Mouse (Mus musculus): ENCODE data around the gene Gm12355. TPM values are rescaled to one million over a fixed set of nuclear protein-coding genes. Genes with fewer than 3 reads are reported as not detected.

Gm12355 gene
- total RNA-seq, 2 experiments from 2014 or later, result 11.6 to 14.0 TPM

DNA sequence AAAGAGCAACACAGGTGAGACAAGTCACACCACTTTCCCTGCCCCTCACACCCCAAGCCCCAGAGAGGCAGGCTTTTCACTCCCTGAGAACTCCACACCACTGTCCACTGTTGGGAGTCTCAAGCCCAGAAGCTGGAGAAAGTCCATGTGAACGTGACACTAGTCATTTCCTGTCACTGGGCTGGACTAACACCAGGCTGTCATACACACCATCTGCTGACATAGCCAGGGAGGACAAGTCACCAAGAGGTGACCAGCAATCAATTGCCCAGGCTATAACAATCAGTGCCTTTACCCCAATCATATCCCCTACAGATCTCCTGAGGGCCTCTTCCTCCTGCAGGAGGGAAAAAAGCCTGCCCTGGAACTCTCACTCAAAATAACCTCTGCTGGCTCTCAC is 41.3 kb downstream of the Gm12355 start:
- intact Hi-C loops (cut with DNase I), result no loop called here

DNA sequence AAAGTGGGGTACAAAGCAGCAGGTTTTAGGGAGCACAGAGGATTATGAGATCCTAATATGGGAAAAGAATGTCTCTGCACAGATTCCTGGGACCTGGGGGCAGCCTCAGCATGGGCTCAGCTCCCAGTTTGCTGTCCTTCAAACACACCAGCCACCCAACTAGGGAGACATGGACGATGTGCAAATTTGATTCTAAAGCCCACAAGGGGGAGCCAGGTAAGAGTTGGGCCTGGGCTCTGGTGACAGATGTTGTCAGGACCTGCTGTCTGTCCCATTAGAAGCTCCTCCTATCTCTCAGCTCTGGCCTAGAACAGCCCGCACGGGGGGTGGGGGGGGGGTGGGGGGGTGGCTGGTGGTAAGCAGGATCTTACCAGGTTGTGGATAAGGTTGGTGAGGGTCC is 41.9 kb downstream of the Gm12355 start:
- DNase-seq (ENCODE audit: low spot score in 2 of 2), result no peak
- intact Hi-C loops (cut with DNase I), result no loop called here

More for the DNA sequence above, 41.3 kb downstream of the Gm12355 start:
- no peak for DNase-seq (ENCODE audit: low spot score in 2 of 2)

DNA sequence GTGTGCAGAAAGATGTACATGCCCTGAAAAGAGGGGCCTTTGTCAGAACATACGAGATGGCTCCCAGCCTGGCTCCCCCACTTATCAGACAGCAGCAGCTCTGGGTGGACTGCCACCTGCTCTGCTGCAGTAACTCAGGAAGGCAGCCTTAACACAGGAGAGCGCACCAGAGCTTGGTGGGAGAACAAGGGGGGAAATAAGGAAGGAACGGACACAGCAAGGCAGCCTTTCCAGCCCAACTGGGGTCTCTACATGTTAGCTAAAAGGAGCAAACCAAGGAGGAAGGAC is 42.3 kb downstream of the Gm12355 start:
- intact Hi-C loops (cut with DNase I), result no loop called here
- no peak for DNase-seq (ENCODE audit: low spot score in 2 of 2)

DNA sequence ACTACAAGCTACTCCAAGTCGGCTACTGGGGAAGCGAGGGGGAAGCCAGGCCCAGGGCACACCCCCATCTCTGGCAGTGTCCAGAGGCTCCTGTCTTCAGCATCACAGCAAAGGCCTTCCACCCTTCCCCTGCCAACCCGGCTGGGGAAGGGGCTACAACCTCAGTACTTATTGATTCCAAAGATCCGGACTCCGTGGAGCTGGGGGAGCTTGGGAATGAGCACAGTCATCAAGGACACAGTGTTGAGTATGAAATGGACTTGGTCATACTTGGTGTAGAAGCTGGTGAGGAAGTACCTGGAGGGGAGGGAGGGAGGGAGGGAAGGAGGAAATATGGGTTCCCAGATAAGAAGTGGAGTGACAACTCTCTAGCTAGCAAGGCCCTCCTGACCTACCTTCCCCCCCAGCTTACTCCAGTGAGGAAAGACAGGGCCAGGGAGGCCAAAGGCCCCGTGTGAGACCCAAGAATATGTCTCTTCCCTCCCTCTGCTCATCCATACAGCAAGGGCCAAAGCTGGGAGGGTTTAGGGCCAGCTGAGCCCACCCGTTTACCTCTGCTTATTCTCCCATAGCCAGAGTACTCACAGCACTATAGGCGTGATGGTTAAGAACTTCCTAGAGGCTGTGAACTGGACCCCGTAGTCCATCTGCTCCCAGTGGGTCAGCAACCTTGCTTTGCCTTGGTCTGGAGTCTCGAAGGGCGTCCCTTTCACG is 42.8 kb downstream of the Gm12355 start:
- DNase-seq (ENCODE audit: low spot score in 2 of 2), result no peak
- intact Hi-C loops (cut with DNase I), result no loop called here

DNA sequence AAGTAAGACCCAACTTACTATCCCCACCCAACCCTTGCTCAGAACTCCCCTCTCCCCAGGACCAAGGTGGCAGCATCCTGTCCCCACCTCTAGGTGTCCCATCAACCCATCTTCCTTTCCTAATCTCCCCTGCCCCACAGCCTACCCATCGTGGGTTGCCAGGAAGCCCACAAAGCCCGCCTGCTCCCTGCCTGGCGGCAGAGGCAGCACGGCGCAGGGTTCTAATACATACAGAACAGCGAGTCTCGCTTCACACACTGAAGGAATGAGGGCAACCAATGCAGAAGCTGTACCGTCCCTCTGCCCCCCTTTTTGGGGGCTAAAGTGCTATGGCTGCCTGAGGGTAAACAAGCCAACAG is 43.5 kb downstream of the Gm12355 start:
- intact Hi-C loops (cut with DNase I), result no loop called here
- DNase-seq (ENCODE audit: low spot score in 2 of 2), result no peak

DNA sequence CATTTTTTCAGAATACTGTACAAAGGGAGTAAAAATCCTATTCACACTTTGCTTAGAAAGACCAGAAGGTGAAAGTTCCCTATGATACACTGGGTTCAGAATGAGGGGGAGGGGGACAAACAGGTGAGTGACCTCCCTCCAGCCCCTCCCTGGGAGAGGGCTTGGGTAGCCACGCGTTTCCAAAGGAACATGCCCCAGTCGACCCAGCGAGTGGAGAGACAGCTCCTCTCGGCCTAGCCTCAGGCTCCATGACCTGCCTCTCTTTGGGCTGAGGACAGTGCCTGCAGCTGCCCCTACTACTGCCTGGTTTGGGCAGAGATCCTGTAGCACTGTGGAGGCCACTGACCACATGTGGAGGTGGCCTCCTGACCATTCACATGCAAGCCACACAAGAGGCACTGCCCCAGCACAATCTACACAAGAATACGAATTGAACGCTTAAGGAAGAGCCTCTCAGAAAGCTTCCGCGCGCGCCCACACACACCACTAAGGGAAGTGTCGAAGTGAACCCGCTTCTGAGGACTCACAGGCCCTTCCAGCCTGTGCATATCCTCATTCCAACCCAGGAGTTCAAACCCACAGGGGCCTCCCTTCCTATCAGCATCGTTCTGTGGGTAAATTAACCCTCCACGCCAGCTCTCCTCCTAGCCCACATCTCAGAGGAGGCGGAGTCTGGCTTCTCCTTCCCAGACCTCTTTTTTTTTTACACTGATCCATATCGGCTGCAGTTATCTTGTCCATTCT is 44.0 kb downstream of the Gm12355 start:
- no peak for DNase-seq (ENCODE audit: low spot score in 2 of 2)
- intact Hi-C loops (cut with DNase I), result no loop called here

DNA sequence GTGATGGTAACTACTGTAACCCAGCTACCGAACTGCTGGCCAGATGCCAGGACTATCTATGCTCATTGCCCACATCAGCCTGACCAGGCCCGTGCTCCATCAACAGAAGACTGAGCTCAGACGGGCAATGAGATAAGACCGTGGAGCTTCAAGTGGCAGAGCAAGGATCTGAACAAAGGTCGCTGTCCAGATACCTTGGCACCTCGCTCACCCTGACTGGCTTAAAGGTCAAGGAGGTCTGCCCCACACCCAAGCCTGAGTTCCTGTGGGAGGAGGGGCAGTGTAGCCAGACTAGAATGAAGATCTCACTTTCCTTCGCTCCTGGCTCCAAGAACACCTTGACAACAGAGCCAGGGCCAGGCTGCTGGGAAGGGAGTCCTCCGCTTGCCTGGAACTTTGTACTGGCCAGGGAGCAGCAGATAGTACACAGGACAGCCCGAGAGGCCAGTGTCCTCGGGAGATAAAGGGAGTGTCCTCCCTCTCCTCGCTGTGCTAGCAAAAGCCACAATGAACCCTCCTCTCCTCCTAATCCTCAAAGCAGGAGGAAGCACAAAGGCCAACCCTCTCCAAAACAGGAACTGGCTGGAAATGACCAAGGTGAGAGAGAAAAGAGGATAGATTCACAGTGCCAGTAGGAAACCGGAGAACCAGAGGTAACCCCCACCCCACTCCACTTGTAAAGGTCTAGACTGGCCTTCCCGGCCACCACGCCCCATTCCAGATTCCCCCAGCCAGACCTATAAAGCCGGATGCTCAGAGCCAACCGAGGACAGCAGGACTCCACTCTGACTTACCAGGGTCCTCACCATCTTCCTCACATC is 45.0 kb downstream of the Gm12355 start:
- no peak for DNase-seq (ENCODE audit: low spot score in 2 of 2)
- intact Hi-C loops (cut with DNase I), result no loop called here

DNA sequence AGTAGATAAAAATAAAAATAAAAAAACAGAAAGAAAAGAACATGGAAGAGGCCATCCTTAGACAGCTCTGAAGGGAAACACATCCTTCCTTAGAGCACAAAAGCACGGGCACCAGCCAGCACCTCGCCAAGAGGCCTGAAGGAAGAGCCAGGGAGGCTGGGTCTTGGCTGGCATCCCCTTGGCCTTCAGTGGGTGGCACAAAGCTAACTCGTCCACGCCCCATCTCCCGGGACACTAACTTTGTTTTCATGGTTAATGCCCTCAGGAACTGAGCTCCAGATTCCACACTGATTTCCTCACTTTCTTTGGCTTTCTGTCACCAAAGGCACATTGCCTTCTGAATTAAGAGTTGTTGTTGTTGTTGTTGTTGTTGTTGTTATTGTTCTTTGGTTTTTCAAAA is 47.7 kb downstream of the Gm12355 start:
- intact Hi-C loops (cut with DNase I), result no loop called here
- no peak for DNase-seq (ENCODE audit: low spot score in 2 of 2)

Other genes with a start within 250 kb of the Gm12355 start
- gene Tcap, start 241.8 kb downstream of the Gm12355 start, total RNA-seq (2021), result 10 to 100 TPM in 1 of 2 experiments, 1 to 10 TPM in 1; 9.3 to 11.6 TPM
- under 1 TPM; 0.39 to 0.73 TPM for gene Pnmt, start 239.2 kb downstream of the Gm12355 start, total RNA-seq (2021)
- 10 to 100 TPM; 10.1 to 11.3 TPM for gene Pgap3, start 225.2 kb downstream of the Gm12355 start, total RNA-seq (2021)
- 1 to 10 TPM; 1.8 to 2.4 TPM for gene Erbb2, start 213.2 kb downstream of the Gm12355 start, total RNA-seq (2021)
- gene Mien1, start 186.7 kb downstream of the Gm12355 start, total RNA-seq (2021), result 100 to 1,000 TPM; 119 to 120 TPM
- 1 to 10 TPM; 2.4 to 2.7 TPM for gene Grb7, start 179.3 kb downstream of the Gm12355 start, total RNA-seq (2021)
- under 1 TPM in 1 of 2 experiments, not detected in 1; 0.78 TPM for gene Ikzf3, start 79.6 kb downstream of the Gm12355 start, total RNA-seq (2021)
- not detected for gene Zpbp2, start 74.6 kb downstream of the Gm12355 start, total RNA-seq (2021)
- gene Ormdl3, start 38.3 kb downstream of the Gm12355 start, total RNA-seq (2021), result 10 to 100 TPM; 48.9 TPM
- gene Lrrc3c, start 27.4 kb downstream of the Gm12355 start, total RNA-seq (2021), result not detected
- gene Gsdma3, start 699 bp upstream of the Gm12355 start, total RNA-seq (2021), result not detected
- not detected for gene Gsdma2, start 21.1 kb upstream of the Gm12355 start, total RNA-seq (2021)
- gene Gsdma, start 38.7 kb upstream of the Gm12355 start, total RNA-seq (2021), result not detected
- gene Psmd3, start 56.9 kb upstream of the Gm12355 start, total RNA-seq (2021), result 100 to 1,000 TPM; 129 to 132 TPM
- not detected for gene Csf3, start 75.6 kb upstream of the Gm12355 start, total RNA-seq (2021)
- 100 to 1,000 TPM; 116 to 131 TPM for gene Med24, start 103.8 kb upstream of the Gm12355 start, total RNA-seq (2021)
- 100 to 1,000 TPM; 719 to 771 TPM for gene Thra, start 115.0 kb upstream of the Gm12355 start, total RNA-seq (2021)
- 100 to 1,000 TPM in 1 of 2 experiments, 10 to 100 TPM in 1; 92.5 to 121 TPM for gene Nr1d1, start 149.7 kb upstream of the Gm12355 start, total RNA-seq (2021)
- gene Msl1, start 169.9 kb upstream of the Gm12355 start, total RNA-seq (2021), result 100 to 1,000 TPM; 190 to 193 TPM
- gene Casc3, start 179.2 kb upstream of the Gm12355 start, total RNA-seq (2021), result 10 to 100 TPM; 53.9 to 54.7 TPM
- 100 to 1,000 TPM; 138 to 148 TPM for gene Rapgefl1, start 211.1 kb upstream of the Gm12355 start, total RNA-seq (2021)
- 10 to 100 TPM; 61.3 to 63.3 TPM for gene Wipf2, start 238.0 kb upstream of the Gm12355 start, total RNA-seq (2021)

Measured in left cerebral cortex, postnatal 25 days (tissue).